Mouse (Mus musculus) intestine, postnatal 0 days (tissue): ENCODE measurements at regions not wholly inside any gene's neighbourhood (a gene's known extent, or its start where the extent isn't known, plus 50 kb on each side); places are given as distances from the start of the nearest gene placed in this dataset.
A peak's percentile ranks its signal among the peaks of the same experiment; 100 is the strongest.

Experiments
- ATAC-seq: fragments of 200-750 bp; cut with Nextera tagmentation; 2 replicates; pipeline ENCODE4 v1.8.0; 2017; ENCODE audit warnings: mild to moderate bottlenecking, moderate TSS enrichment, moderate library complexity
- H3K27ac ChIP-seq: fragments of 300-500 bp; sonication (generic); 2 replicates; pipeline ENCODE4 v1.5.1; 2014; ENCODE audit warnings: mild to moderate bottlenecking, low read depth, low read length, moderate library complexity
- H3K27me3 ChIP-seq: fragments of 300-500 bp; sonication (generic); replicated peaks from 2 replicates; pipeline ENCODE4 v1.6.1; 2014; ENCODE audit warnings: low read length, mixed read lengths; ENCODE audit not compliant: control insufficient read depth, insufficient read depth
- H3K36me3 ChIP-seq: fragments of 300-500 bp; sonication (generic); 2 replicates; pipeline ENCODE4 v1.6.1; 2014; ENCODE audit warnings: mild to moderate bottlenecking, moderate library complexity; ENCODE audit not compliant: control insufficient read depth, insufficient read depth
- H3K4me1 ChIP-seq: fragments of 300-500 bp; sonication (generic); replicated peaks from 2 replicates; pipeline ENCODE4 v1.6.1; 2014; ENCODE audit warnings: antibody characterized with exemption, low read length, mixed read lengths; ENCODE audit not compliant: control insufficient read depth, insufficient read depth
- H3K4me2 ChIP-seq: fragments of 300-500 bp; sonication (generic); replicated peaks from 2 replicates; pipeline ENCODE4 v1.6.1; 2014; ENCODE audit warnings: low read depth, mild to moderate bottlenecking, moderate library complexity
- H3K4me3 ChIP-seq: fragments of 300-500 bp; sonication (generic); 2 replicates; pipeline ENCODE4 v1.5.1; 2014; ENCODE audit warnings: low read depth, low read length
- H3K9ac ChIP-seq: fragments of 300-500 bp; sonication (generic); 2 replicates; pipeline ENCODE4 v1.6.1; 2014; ENCODE audit warnings: mild to moderate bottlenecking, low read depth, low read length
- H3K9me3 ChIP-seq: fragments of 300-500 bp; sonication (generic); 2 replicates; pipeline ENCODE4 v1.6.1; 2016; ENCODE audit warnings: mixed run types; ENCODE audit not compliant: control insufficient read depth
- CTCF ChIP-seq: sonication (generic); IDR thresholded peaks from 2 replicates; pipeline ENCODE4 v1.5.1; 2016; ENCODE audit warnings: low read depth, mild to moderate bottlenecking, control low read depth, antibody characterized with exemption, moderate library complexity
- WGBS: fragments of 180-500 bp; shearing (Covaris S2); extraction: QIAGEN DNeasy Blood & Tissue Kit; methylation state at CpG from one replicate; pipeline ENCODE4 v1.1.7; 2014; 5-methylcytosine and 5-hydroxymethylcytosine counted together

DNA sequence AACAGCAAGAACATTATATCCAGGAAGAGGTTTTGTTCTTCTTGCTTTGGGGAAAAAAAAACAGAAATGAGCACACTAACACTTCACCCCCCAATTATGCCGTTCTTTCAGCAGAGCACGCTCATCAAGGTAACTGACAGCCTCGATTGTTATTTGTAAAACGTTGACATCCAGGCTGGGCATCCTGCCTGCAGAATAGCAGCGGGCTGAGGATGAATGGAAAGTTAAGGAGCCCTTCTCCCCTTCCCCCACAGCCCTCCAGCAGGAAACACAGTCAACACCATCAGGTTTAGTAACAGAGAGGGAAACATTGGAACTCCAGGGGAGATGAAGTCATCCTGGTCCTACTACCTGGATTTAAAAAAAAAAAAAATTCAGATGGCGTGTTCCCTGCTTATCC, 63.3 kb upstream of the Mphosph6 start:
- TF ChIP-seq CTCF = no peak
- no peaks in the 10 kb centered on the region for H3K9me3 ChIP-seq
- no peak overlapping the region for H3K4me3 ChIP-seq
- H3K36me3 ChIP-seq = no peaks in the 10 kb centered on the region
- no peak overlapping the region for H3K4me2 ChIP-seq
- ATAC-seq = no peak
- no peak overlapping the region for H3K27ac ChIP-seq
- H3K27me3 ChIP-seq = no peaks in the 10 kb centered on the region
- WGBS = 35% methylated on average over 6 of the region's 6 CpGs
- no peaks in the 10 kb centered on the region for H3K4me1 ChIP-seq
- H3K9ac ChIP-seq = no peak overlapping the region

DNA sequence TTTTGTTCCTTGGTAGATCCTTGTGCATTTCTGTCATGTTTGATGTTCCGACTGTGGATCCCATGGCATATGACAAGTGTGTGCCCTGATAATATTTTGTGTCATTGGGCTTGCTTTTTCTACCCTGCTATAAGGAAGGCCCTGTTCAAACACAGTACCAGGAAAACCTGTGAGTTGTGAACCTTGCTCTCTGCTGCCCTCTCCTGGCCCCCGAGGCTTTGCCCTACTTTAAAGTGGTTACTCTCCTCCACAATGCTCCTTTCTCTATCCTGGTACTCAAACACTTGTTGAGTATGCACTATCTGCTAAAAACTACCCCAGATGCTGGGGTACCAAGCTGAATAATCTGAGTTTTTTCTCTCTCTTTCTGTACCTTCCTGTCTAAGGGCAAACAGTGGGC, 62.1 kb upstream of the Mphosph6 start:
- no peak overlapping the region for H3K4me2 ChIP-seq
- ATAC-seq = 0 out of 2 replicates have a peak, but pooled peaks have one; percentile 47
- H3K27me3 ChIP-seq = no peaks in the 10 kb centered on the region
- H3K9ac ChIP-seq = no peak overlapping the region
- TF ChIP-seq CTCF = peak; percentile 89
- H3K9me3 ChIP-seq = no peaks in the 10 kb centered on the region
- H3K27ac ChIP-seq = no peak overlapping the region
- WGBS = 33% methylated on average over 2 of the region's 2 CpGs
- H3K4me3 ChIP-seq = no peak overlapping the region
- no peaks in the 10 kb centered on the region for H3K4me1 ChIP-seq
- no peaks in the 10 kb centered on the region for H3K36me3 ChIP-seq

DNA sequence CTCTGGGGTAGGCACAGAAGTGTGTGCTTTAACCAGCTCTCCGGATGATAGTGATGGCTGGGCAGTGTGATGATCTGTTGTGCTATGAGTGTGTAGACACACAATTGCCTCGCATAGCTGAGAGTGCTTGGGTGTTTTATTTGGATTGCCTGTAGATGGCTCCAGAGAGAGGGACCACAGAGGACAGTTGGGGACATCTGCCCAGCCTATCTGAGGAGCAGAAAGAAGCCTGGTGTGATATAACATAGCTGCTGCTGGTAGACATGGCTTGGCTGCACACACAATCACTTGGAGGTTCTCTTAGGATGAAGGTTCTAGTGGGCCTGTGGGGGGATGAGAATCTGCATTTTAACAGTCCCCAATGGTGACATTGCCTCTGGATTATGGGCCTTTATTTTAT, 60.6 kb upstream of the Mphosph6 start:
- WGBS = 70% methylated on average over 2 of the region's 2 CpGs

GRCm38 (mm10) chr8:117859734-117860133, 58.0 kb upstream of the Mphosph6 start:
- TF ChIP-seq CTCF = no peak
- Histone ChIP-seq H3K4me1 (no peaks in the 10 kb centered on the region), H3K4me3 (no peak overlapping the region), H3K9me3 (no peaks in the 10 kb centered on the region), H3K36me3 (no peaks in the 10 kb centered on the region), H3K9ac (no peak overlapping the region), H3K27ac (no peak overlapping the region), H3K27me3 (no peaks in the 10 kb centered on the region), H3K4me2 (no peak overlapping the region)
- no peak for ATAC-seq
- WGBS = 22% methylated on average over 11 of the region's 11 CpGs

More for the DNA sequence above, 60.6 kb upstream of the Mphosph6 start:
- no peak for ATAC-seq
- peak; percentile 35; the same call in 1 of the 2 replicates for TF ChIP-seq CTCF
- no peaks in the 10 kb centered on the region for H3K27me3 ChIP-seq
- no peaks in the 10 kb centered on the region for H3K4me1 ChIP-seq
- H3K9me3 ChIP-seq = no peaks in the 10 kb centered on the region
- H3K36me3 ChIP-seq = no peaks in the 10 kb centered on the region
- H3K9ac ChIP-seq = no peak overlapping the region
- no peak overlapping the region for H3K4me3 ChIP-seq
- H3K4me2 ChIP-seq = no peak overlapping the region
- no peak overlapping the region for H3K27ac ChIP-seq

DNA sequence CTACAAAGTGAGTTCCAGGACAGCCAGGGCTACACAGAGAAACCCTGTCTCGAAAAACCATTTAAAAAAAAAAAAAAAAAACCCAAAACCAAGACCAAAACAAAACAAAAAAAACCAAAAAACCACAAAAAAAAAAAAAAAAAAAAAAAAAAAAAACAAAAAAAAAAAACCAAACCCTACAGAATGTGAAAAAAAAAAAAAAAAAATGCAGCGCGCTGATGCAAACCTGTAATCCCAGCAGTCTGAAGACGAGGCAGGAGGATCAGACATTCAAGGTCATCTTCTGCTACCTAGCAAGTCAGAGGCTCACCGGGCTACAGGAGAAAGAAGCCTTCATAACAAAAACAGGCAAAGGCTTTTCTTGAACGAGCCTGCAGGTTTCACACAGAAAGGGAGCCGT, 57.4 kb upstream of the Mphosph6 start:
- Histone ChIP-seq H3K9me3 (no peaks in the 10 kb centered on the region), H3K4me3 (no peak overlapping the region), H3K9ac (no peak overlapping the region), H3K4me1 (no peaks in the 10 kb centered on the region), H3K27me3 (no peaks in the 10 kb centered on the region), H3K36me3 (no peaks in the 10 kb centered on the region), H3K4me2 (no peak overlapping the region), H3K27ac (no peak overlapping the region)
- no peak for ATAC-seq
- no peak for TF ChIP-seq CTCF
- 68% methylated on average over 7 of the region's 7 CpGs for WGBS

GRCm38 (mm10) chr8:117856121-117856520, 54.4 kb upstream of the Mphosph6 start:
- H3K4me1 ChIP-seq = no peaks in the 10 kb centered on the region
- no peaks in the 10 kb centered on the region for H3K9me3 ChIP-seq
- no peak overlapping the region for H3K27ac ChIP-seq
- 54% methylated on average over 13 of the region's 13 CpGs for WGBS
- no peak for ATAC-seq
- H3K36me3 ChIP-seq = no peaks in the 10 kb centered on the region
- no peak for TF ChIP-seq CTCF
- H3K9ac ChIP-seq = no peak overlapping the region
- H3K4me3 ChIP-seq = no peak overlapping the region
- no peak overlapping the region for H3K4me2 ChIP-seq
- no peaks in the 10 kb centered on the region for H3K27me3 ChIP-seq

DNA sequence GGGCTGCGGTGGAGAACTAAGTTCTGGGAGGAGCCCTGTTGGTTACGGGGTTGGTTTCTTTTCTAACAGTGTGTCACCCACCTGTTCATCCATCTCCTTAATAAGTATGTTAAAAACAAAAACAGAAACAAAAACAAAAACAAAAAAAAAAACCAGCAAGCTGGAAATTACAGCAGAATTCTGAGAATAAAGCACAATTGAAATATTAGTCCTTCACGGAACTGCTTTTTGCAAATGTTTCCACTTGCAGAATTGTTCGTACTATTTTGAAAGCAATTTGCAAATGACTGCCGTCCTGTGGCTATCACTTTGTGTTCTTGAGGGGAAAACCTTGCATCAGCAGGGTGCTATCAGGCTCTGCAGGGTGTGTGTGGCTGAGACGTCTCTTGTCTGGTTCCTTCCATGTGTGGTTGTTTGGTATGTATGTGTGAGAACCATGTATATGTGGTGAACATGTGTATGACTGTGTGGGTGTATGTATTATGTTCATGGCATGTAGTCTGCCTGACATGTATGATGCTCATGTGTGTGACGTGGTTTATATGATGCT, 53.3 kb upstream of the Mphosph6 start:
- no peaks in the 10 kb centered on the region for H3K27me3 ChIP-seq
- H3K4me1 ChIP-seq = no peaks in the 10 kb centered on the region
- 89% methylated on average over 7 of the region's 7 CpGs for WGBS
- TF ChIP-seq CTCF = no peak
- no peak overlapping the region for H3K4me2 ChIP-seq
- no peaks in the 10 kb centered on the region for H3K9me3 ChIP-seq
- no peak overlapping the region for H3K27ac ChIP-seq
- no peak overlapping the region for H3K9ac ChIP-seq
- H3K36me3 ChIP-seq = no peaks in the 10 kb centered on the region
- H3K4me3 ChIP-seq = no peak overlapping the region
- no peak for ATAC-seq
